Mouse (Mus musculus) bone marrow macrophage, adult 2 months (primary cell): ENCODE results near the gene Gcsh. TPM values are rescaled to one million over a fixed set of nuclear protein-coding genes. Genes with fewer than 3 reads are reported as not detected.

Experiments
- H3K27ac ChIP-seq: 2 replicates; pipeline ENCODE4 v1.5.1; 2012; ENCODE audit warnings: low read depth, low read length; ENCODE audit not compliant: insufficient read depth
- H3K4me1 ChIP-seq: 2 replicates; pipeline ENCODE4 v1.6.1; 2012; ENCODE audit warnings: low read length; ENCODE audit not compliant: control insufficient read depth, insufficient read depth
- H3K4me3 ChIP-seq: 2 replicates; pipeline ENCODE4 v1.5.1; 2012; ENCODE audit warnings: mild to moderate bottlenecking, low read length, moderate library complexity; ENCODE audit not compliant: insufficient read depth
- CTCF ChIP-seq: IDR thresholded peaks from 2 replicates; pipeline ENCODE4 v1.5.1; 2012; ENCODE audit warnings: low read depth, mild to moderate bottlenecking, low read length, moderate library complexity
- POLR2A ChIP-seq: IDR thresholded peaks from 2 replicates; pipeline ENCODE4 v1.6.1; 2012; ENCODE audit warnings: mild to moderate bottlenecking, low read depth, low read length, borderline replicate concordance
- polyA plus RNA-seq: library from polyadenylated mRNA; stranded (reverse); fragments of >200 nt; gene quantifications from 2 replicates; pipeline ENCODE4 v1.2.4, GENCODE M21; 2012; ENCODE audit not compliant: missing spikeins, insufficient read depth, insufficient read length

Gene Gcsh
- polyA plus RNA-seq, result 21.5 and 22.6 TPM in 2 replicates

GRCm38 (mm10) chr8:116993095-116993867 lies at the start of gene Gcsh:
Gcsh (minus strand) TSS chr8:116993537.
- peak; percentile 89; the same call in 1 of the 2 replicates for TF ChIP-seq POLR2A
- no peak for TF ChIP-seq CTCF
- H3K4me3 ChIP-seq, result peak within 1 kb of the TSS; percentile 89
- H3K27ac ChIP-seq, result peak within 1 kb of the TSS; percentile 48
- H3K4me1 ChIP-seq, result peaks cover 9% of the 10 kb centered on the region

- Histone ChIP-seq H3K4me1 (no peaks in the 10 kb centered on the region), H3K4me3 (no peak overlapping the region), H3K27ac (no peak overlapping the region)
- TF ChIP-seq CTCF, result no peak
- no peak for TF ChIP-seq POLR2A
Observed at GRCm38 (mm10) chr8:117039843-117040242, 46.5 kb upstream of the Gcsh start.

- Histone ChIP-seq H3K4me3 (no peak overlapping the region), H3K27ac (no peak overlapping the region), H3K4me1 (peaks cover 6% of the 10 kb centered on the region)
- TF ChIP-seq POLR2A (no peak), CTCF (no peak)
Observed at GRCm38 (mm10) chr8:117037374-117037935, 44.1 kb upstream of the Gcsh start.

- Histone ChIP-seq H3K4me1 (peaks cover 6% of the 10 kb centered on the region), H3K27ac (no peak overlapping the region), H3K4me3 (no peak overlapping the region)
- TF ChIP-seq CTCF (no peak), POLR2A (no peak)
Observed at GRCm38 (mm10) chr8:117033393-117033792, 40.1 kb upstream of the Gcsh start.

GRCm38 (mm10) chr8:117032609-117033008 lies 39.3 kb upstream of the Gcsh start:
- H3K4me1 ChIP-seq, result peaks cover 7% of the 10 kb centered on the region
- no peak overlapping the region for H3K4me3 ChIP-seq
- no peak for TF ChIP-seq POLR2A
- TF ChIP-seq CTCF, result no peak
- no peak overlapping the region for H3K27ac ChIP-seq

GRCm38 (mm10) chr8:117031476-117031875 lies 38.1 kb upstream of the Gcsh start:
- no peak for TF ChIP-seq POLR2A
- TF ChIP-seq CTCF, result no peak
- Histone ChIP-seq H3K4me1 (peaks cover 13% of the 10 kb centered on the region), H3K27ac (no peak overlapping the region), H3K4me3 (no peak overlapping the region)

- no peak for TF ChIP-seq CTCF
- no peak for TF ChIP-seq POLR2A
- no peak overlapping the region for H3K27ac ChIP-seq
- H3K4me1 ChIP-seq, result peaks cover 16% of the 10 kb centered on the region
Observed at GRCm38 (mm10) chr8:117028686-117029085, 35.3 kb upstream of the Gcsh start.

GRCm38 (mm10) chr8:117027601-117028000 lies 34.3 kb upstream of the Gcsh start:
- Histone ChIP-seq H3K27ac (no peak overlapping the region), H3K4me3 (no peak overlapping the region)
- no peak for TF ChIP-seq POLR2A
- no peak for TF ChIP-seq CTCF

More at GRCm38 (mm10) chr8:117028686-117029085, 35.3 kb upstream of the Gcsh start:
- no peak overlapping the region for H3K4me3 ChIP-seq

GRCm38 (mm10) chr8:117022297-117022993 lies 29.1 kb upstream of the Gcsh start:
- Histone ChIP-seq H3K4me3 (no peak overlapping the region), H3K4me1 (peaks cover 8% of the 10 kb centered on the region), H3K27ac (no peak overlapping the region)
- TF ChIP-seq CTCF, result no peak

More at GRCm38 (mm10) chr8:117027601-117028000, 34.3 kb upstream of the Gcsh start:
- peaks cover 10% of the 10 kb centered on the region for H3K4me1 ChIP-seq
